12 mouse cellular contexts compared by ENCODE assay signal in the genomic region with DNA sequence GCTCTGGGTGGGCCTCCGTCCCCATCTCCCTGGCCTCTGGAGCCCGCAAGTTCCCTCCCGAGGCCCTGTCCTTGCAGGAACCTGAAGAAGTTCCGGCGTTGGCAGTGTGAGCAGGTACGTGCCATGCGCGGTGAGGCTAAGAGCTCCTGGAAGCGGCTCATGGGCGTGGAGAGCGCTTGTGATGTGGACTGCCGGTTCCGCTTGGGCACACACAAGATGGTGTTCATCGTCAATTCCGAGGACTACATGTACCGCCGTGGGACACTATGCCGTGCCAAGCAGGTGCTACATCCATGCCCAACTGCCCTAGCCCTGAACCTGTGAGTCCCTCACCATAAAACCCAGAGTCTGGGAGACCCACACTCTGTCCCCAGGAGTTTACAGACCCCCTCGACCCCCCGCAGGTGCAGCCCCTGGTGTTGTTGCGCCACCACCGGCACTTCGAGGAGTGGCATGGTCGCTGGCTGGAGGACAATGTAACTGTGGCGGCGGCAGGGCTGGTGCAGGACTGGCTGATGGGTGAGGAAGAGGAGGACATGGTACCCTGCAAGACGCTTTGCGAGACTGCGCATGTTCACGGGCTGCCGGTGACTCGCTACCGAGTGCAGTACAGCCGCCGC. TPM values are rescaled to one million over a fixed set of nuclear protein-coding genes. Genes with fewer than 3 reads are reported as not detected.
DNase-seq lines count a peak whose midpoint lies in the region; ATAC-seq and TF ChIP-seq lines count a peak whose summit lies in the region.
"Had no signal": no experiment of that assay in that cellular context is flagged by ENCODE, and none has a peak within 500 bp of the region (broad histone marks: within the 10 kb centered on the region; RNA-seq: fewer than 3 reads in every experiment).

No protein-coding gene starts in this region.

- H3K4me1 ChIP-seq in forebrain, embryonic 12.5 days, result no peaks in the 10 kb centered on the region
- H3K4me1 ChIP-seq in forebrain, embryonic 14.5 days (ENCODE audit: control insufficient read depth, insufficient read depth, low read length), result no peaks in the 10 kb centered on the region
- no peaks in the 10 kb centered on the region; the same call in 1 of the 2 replicates for H3K4me1 ChIP-seq in testis, adult 2 months (ENCODE audit: control insufficient read depth, insufficient read depth, low read length)
- no peaks in the 10 kb centered on the region for H3K4me1 ChIP-seq in limb, embryonic 11.5 days (ENCODE audit: control insufficient read depth, insufficient read depth, low read length)
- H3K4me1 ChIP-seq: liver, embryonic 15.5 days had no signal

- no peak overlapping the region for H3K9ac ChIP-seq in forebrain, embryonic 12.5 days
- H3K9ac ChIP-seq in forebrain, embryonic 14.5 days (ENCODE audit: low read length), result no peak overlapping the region
- no peak overlapping the region for H3K9ac ChIP-seq in limb, embryonic 11.5 days (ENCODE audit: low read length)
- H3K9ac ChIP-seq: liver, embryonic 15.5 days had no signal

- no peak for DNase-seq in forebrain, embryonic 14.5 days (ENCODE audit: low spot score)
- DNase-seq in layer of hippocampus, postnatal 10 days (ENCODE audit: low spot score in 2 of 2), result peak; percentile 3 to 11
- DNase-seq in layer of hippocampus, adult 18-20 months (ENCODE audit: low spot score in 2 of 2), result no peak
- DNase-seq in testis, postnatal 14 days (ENCODE audit: low spot score), result no peak
- peak; percentile 18 for DNase-seq in limb, embryonic 11.5 days (ENCODE audit: low spot score)
- DNase-seq in cerebellum, adult 11-12 months, result no peak
- DNase-seq: cerebellum, postnatal 10 days; kidney, postnatal 14 days had no signal

- peaks cover 67% of the 10 kb centered on the region for H3K36me3 ChIP-seq in forebrain, embryonic 12.5 days (replicated peaks)
- H3K36me3 ChIP-seq in forebrain, embryonic 14.5 days (ENCODE audit: control insufficient read depth, insufficient read depth, low read length), result peaks cover 66% of the 10 kb centered on the region
- H3K36me3 ChIP-seq in testis, adult 2 months (ENCODE audit: control insufficient read depth, insufficient read depth, low read length), result no peaks in the 10 kb centered on the region
- peaks cover 31% of the 10 kb centered on the region for H3K36me3 ChIP-seq in limb, embryonic 11.5 days (ENCODE audit: control insufficient read depth, insufficient read depth, low read length)

- H3K4me2 ChIP-seq in forebrain, embryonic 12.5 days, result no peak overlapping the region
- no peak overlapping the region for H3K4me2 ChIP-seq in forebrain, embryonic 14.5 days (ENCODE audit: low read length)
- no peak overlapping the region for H3K4me2 ChIP-seq in limb, embryonic 11.5 days (ENCODE audit: low read depth, severe bottlenecking)
- H3K4me2 ChIP-seq: liver, embryonic 15.5 days had no signal

- no peak overlapping the region for H3K27ac ChIP-seq in forebrain, embryonic 12.5 days
- H3K27ac ChIP-seq in forebrain, embryonic 14.5 days (ENCODE audit: low read depth, low read length), result no peak overlapping the region
- no peak overlapping the region for H3K27ac ChIP-seq in testis, adult 2 months (ENCODE audit: control insufficient read depth, insufficient read depth, low read depth, low read length)
- H3K27ac ChIP-seq in limb, embryonic 11.5 days (replicated peaks; ENCODE audit: low read depth, low read length), result no peak overlapping the region
- H3K27ac ChIP-seq: left cerebral cortex, adult 2 months; liver, embryonic 15.5 days had no signal

- no peak for TF ChIP-seq CTCF in testis, adult 2 months (IDR thresholded peaks at IDR 0.05; ENCODE audit: control insufficient read depth, insufficient read depth, insufficient replicate concordance, low read depth, low read length)

- 96% methylated on average over 35 of the region's 35 CpGs for WGBS in forebrain, embryonic 12.5 days
- WGBS in forebrain, embryonic 14.5 days, result 97% methylated on average over 34 of the region's 35 CpGs
- WGBS in limb, embryonic 11.5 days, result 96% methylated on average over 35 of the region's 35 CpGs

- H3K27me3 ChIP-seq in forebrain, embryonic 12.5 days, result no peaks in the 10 kb centered on the region
- H3K27me3 ChIP-seq in forebrain, embryonic 14.5 days (replicated peaks; ENCODE audit: control insufficient read depth, insufficient read depth, low read length), result no peaks in the 10 kb centered on the region
- H3K27me3 ChIP-seq in testis, adult 2 months (ENCODE audit: control insufficient read depth, insufficient read depth, low read length), result no peaks in the 10 kb centered on the region
- no peaks in the 10 kb centered on the region for H3K27me3 ChIP-seq in limb, embryonic 11.5 days (ENCODE audit: control insufficient read depth, insufficient read depth, low read length)
- H3K27me3 ChIP-seq: liver, embryonic 15.5 days had no signal

- 0 out of 2 replicates have a peak, but pooled peaks have one; percentile 12 for ATAC-seq in forebrain, embryonic 12.5 days (ENCODE audit: low FRiP score)
- ATAC-seq in forebrain, embryonic 14.5 days, result no peak
- no peak for ATAC-seq in limb, embryonic 11.5 days (ENCODE audit: insufficient number of reproducible peaks, low FRiP score, low TSS enrichment, low read depth)

- H3K4me3 ChIP-seq in forebrain, embryonic 12.5 days (replicated peaks), result no peak overlapping the region
- no peak overlapping the region for H3K4me3 ChIP-seq in forebrain, embryonic 14.5 days (ENCODE audit: low read depth, low read length)
- peak overlapping the region; percentile 14; the same call in 1 of the 2 replicates for H3K4me3 ChIP-seq in testis, adult 2 months (ENCODE audit: control insufficient read depth, low read depth, low read length)
- no peak overlapping the region for H3K4me3 ChIP-seq in limb, embryonic 11.5 days (ENCODE audit: low read depth, low read length)
- H3K4me3 ChIP-seq: left cerebral cortex, adult 2 months; liver, embryonic 15.5 days had no signal

- no peaks in the 10 kb centered on the region for H3K9me3 ChIP-seq in forebrain, embryonic 12.5 days
- H3K9me3 ChIP-seq in forebrain, embryonic 14.5 days (replicated peaks; ENCODE audit: control insufficient read depth, low read length), result no peaks in the 10 kb centered on the region
- no peaks in the 10 kb centered on the region for H3K9me3 ChIP-seq in limb, embryonic 11.5 days (ENCODE audit: control insufficient read depth, low read length)
- H3K9me3 ChIP-seq: liver, embryonic 15.5 days had no signal

- no peak for TF ChIP-seq POLR2A in testis, adult 2 months (IDR thresholded peaks at IDR 0.05; ENCODE audit: control insufficient read depth, low read depth, low read length)

RNA-seq across cellular contexts. Expression of a gene that starts 4.8 kb away (rescaled TPM):
- 0.55 and 0.98 TPM in 2 replicates for polyA plus RNA-seq in forebrain, embryonic 12.5 days (2016; fragmentation: Nextera tagmentation; extraction: Ambion mirVana)
- 0.42 and 0.77 TPM in 2 replicates for polyA plus RNA-seq in forebrain, embryonic 14.5 days (2014; fragmentation: Nextera tagmentation; extraction: Ambion mirVana)
- total RNA-seq in layer of hippocampus, postnatal 10 days (2021), result under 1 TPM; 0.21 to 0.25 TPM
- under 1 TPM in 1 of 2 experiments, not detected in 1; 0.28 TPM for total RNA-seq in layer of hippocampus, adult 18-20 months (2021)
- 0.30 and 0.46 TPM in 2 replicates for polyA plus RNA-seq in testis, adult 2 months (2012; rRNA removed)
- 1.1 and 1.7 TPM in 2 replicates for polyA plus RNA-seq in limb, embryonic 11.5 days (2014; fragmentation: Nextera tagmentation; extraction: Ambion mirVana)
- total RNA-seq: left cerebral cortex, adult 2 months had no signal

RNA-seq across cellular contexts. Expression of a gene that starts 33.8 kb away (rescaled TPM):
- 151 and 152 TPM in 2 replicates for polyA plus RNA-seq in forebrain, embryonic 12.5 days (2016; fragmentation: Nextera tagmentation; extraction: Ambion mirVana)
- polyA plus RNA-seq in forebrain, embryonic 14.5 days (2014; fragmentation: Nextera tagmentation; extraction: Ambion mirVana), result 230 and 253 TPM in 2 replicates
- total RNA-seq in layer of hippocampus, postnatal 10 days (2021), result 100 to 1,000 TPM; 166 to 174 TPM
- total RNA-seq in layer of hippocampus, adult 18-20 months (2021), result 100 to 1,000 TPM; 154 to 174 TPM
- 468 and 505 TPM in 2 replicates for polyA plus RNA-seq in testis, adult 2 months (2012; rRNA removed)
- polyA plus RNA-seq in limb, embryonic 11.5 days (2014; fragmentation: Nextera tagmentation; extraction: Ambion mirVana), result 152 and 155 TPM in 2 replicates

Comparison
In these comparisons a context has a peak if more than half of its experiments do, and no peak if none do; other contexts are left out.
1. DNase-seq: peak in layer of hippocampus, postnatal 10 days (2 of 2) and limb, embryonic 11.5 days (single experiment); none in forebrain, embryonic 14.5 days (single experiment), layer of hippocampus, adult 18-20 months (0 of 2), testis, postnatal 14 days (single experiment) and cerebellum, adult 11-12 months (single experiment).